Mouse (Mus musculus): Measurements from ENCODE around the gene Ppm1n. TPM values are rescaled to one million over a fixed set of nuclear protein-coding genes. Genes with fewer than 3 reads are reported as not detected.
"Not testable (repeated sequence)": the region's sequence is repeated elsewhere in the genome, so short reads cannot be mapped to it uniquely, and the experiment has no call there.

Ppm1n gene
- polyA plus RNA-seq, 1 experiment from 2014 or later = not detected

DNA sequence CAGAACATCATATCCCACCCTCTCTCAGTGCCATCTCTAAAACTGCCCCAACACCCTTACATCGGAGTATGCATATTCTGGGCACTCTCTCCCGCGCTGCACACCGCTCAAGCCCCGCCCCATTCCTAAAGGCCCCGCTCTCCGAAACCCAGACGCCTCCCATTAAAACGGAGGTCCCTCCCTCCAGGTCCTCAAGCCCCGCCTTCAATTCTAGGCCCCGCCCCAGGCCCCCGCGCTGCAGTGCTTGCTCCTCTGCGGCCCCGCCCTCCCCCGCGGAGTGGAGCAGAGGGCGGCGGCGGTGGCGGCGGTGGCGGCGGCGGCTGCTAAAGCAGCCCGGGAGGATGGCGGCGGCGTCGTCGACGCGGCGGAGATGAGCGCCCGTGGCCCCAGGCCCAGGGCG, 2.5 kb upstream of the Ppm1n start, which contains the start of gene Rtn2:
Rtn2 (plus strand) TSS at position 240 of the 400 bp plus-strand sequence.
- H3K27me3 ChIP-seq (ENCODE audit: control insufficient read depth, insufficient read depth, low read length) = peaks cover 34% of the 10 kb centered on the region
- peak within 1 kb of the TSS; percentile 55 for H3K4me3 ChIP-seq (ENCODE audit: low read depth, low read length)

DNA sequence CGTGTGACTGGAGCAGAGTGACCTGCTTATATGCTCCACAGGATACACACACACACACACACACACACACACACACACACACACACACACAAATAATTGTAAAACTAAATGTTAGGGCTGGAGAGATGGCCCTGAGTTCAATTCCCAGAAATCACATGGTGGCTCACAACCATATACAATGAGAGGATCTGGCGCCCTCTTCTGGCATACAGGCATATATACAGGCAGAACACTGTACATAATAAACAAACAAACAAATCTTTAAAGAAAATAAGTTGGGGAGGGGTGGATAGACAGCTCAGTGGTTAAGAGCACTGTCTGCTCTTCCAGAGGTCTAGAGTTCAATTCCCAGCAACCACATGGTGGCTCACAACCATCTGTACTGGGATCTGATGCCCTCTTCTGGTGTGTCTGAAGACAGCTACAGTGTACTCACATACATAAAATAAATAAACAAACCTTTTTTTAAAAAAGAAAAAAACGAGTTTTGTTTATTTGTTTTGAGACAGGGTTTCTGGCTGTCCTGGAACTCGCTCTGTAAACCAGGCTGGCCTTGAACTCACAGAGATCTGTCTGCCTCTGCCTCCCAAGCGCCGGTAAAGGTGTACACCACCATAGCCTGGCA, 1.9 kb upstream of the Ppm1n start:
- H3K36me3 ChIP-seq (ENCODE audit: control insufficient read depth, insufficient read depth, low read length); H3K4me1 ChIP-seq (ENCODE audit: control insufficient read depth, insufficient read depth, low read length); H3K9me3 ChIP-seq (ENCODE audit: control insufficient read depth, low read depth, low read length); ATAC-seq (ENCODE audit: insufficient number of reproducible peaks, insufficient read depth, low FRiP score, low read depth); H3K9ac ChIP-seq (replicated peaks; ENCODE audit: low read depth, low read length); H3K27ac ChIP-seq (ENCODE audit: low read length): not testable (repeated sequence)
- 27% methylated on average over 6 of the region's 6 CpGs for WGBS
- Histone ChIP-seq H3K4me3 (ENCODE audit: low read depth, low read length) (peak overlapping the region; percentile 55; the same call in 1 of the 2 replicates), H3K4me2 (replicated peaks; ENCODE audit: low read depth, low read length) (peak overlapping the region; percentile 100), H3K27me3 (ENCODE audit: control insufficient read depth, insufficient read depth, low read length) (peaks cover 34% of the 10 kb centered on the region)

More for the DNA sequence above, 2.5 kb upstream of the Ppm1n start, which contains the start of gene Rtn2:
- Histone ChIP-seq H3K4me2 (replicated peaks; ENCODE audit: low read depth, low read length) (peak within 1 kb of the TSS; percentile 100), H3K9me3 (ENCODE audit: control insufficient read depth, low read depth, low read length) (no peaks in the 10 kb centered on the region), H3K9ac (replicated peaks; ENCODE audit: low read depth, low read length) (no peak within 1 kb of the TSS; the same call in 1 of the 2 replicates), H3K36me3 (ENCODE audit: control insufficient read depth, insufficient read depth, low read length) (no peaks in the 10 kb centered on the region), H3K4me1 (ENCODE audit: control insufficient read depth, insufficient read depth, low read length) (peaks cover 7% of the 10 kb centered on the region; the same call in 1 of the 2 replicates), H3K27ac (ENCODE audit: low read length) (no peak within 1 kb of the TSS)
- under 1% methylated on average over 37 of the region's 37 CpGs for WGBS
- peak; percentile 86 for ATAC-seq (ENCODE audit: insufficient number of reproducible peaks, insufficient read depth, low FRiP score, low read depth)

- no peak overlapping the region for H3K9ac ChIP-seq (replicated peaks; ENCODE audit: low read depth, low read length)
- peaks cover 34% of the 10 kb centered on the region for H3K27me3 ChIP-seq (ENCODE audit: control insufficient read depth, insufficient read depth, low read length)
- H3K27ac ChIP-seq (ENCODE audit: low read length) = no peak overlapping the region
- WGBS = 4% methylated on average over 34 of the region's 34 CpGs
- H3K36me3 ChIP-seq (ENCODE audit: control insufficient read depth, insufficient read depth, low read length) = no peaks in the 10 kb centered on the region
- no peaks in the 10 kb centered on the region for H3K9me3 ChIP-seq (ENCODE audit: control insufficient read depth, low read depth, low read length)
- peak overlapping the region; percentile 15 for H3K4me3 ChIP-seq (ENCODE audit: low read depth, low read length)
- H3K4me2 ChIP-seq (replicated peaks; ENCODE audit: low read depth, low read length) = peak overlapping the region; percentile 31
- no peak for ATAC-seq (ENCODE audit: insufficient number of reproducible peaks, insufficient read depth, low FRiP score, low read depth)
- H3K4me1 ChIP-seq (ENCODE audit: control insufficient read depth, insufficient read depth, low read length) = peaks cover 7% of the 10 kb centered on the region; the same call in 1 of the 2 replicates
Observed at GRCm38 (mm10) chr7:19279052-19279451, 812 bp downstream of the Ppm1n start.

DNA sequence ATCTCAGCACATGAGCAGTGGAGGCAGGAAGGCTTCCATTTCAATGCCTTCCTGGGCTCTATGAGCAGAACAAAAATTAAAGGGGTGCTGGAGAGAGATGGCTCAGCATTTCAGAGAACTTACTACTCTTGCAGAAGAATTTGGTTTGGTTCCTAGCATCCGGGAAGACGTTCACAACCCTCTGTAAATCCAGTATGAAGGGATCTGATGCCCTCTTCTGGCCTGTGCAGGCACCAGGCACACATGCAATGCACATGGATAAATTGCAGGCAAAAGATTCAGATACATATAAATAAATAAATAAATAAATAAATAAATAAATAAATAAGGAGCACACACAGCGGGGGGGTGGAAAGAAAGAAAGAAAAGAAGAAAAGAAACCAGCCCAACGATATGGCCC, 3.6 kb downstream of the Ppm1n start:
- H3K27me3 ChIP-seq (ENCODE audit: control insufficient read depth, insufficient read depth, low read length) = peaks cover 31% of the 10 kb centered on the region
- no peak for ATAC-seq (ENCODE audit: insufficient number of reproducible peaks, insufficient read depth, low FRiP score, low read depth)

DNA sequence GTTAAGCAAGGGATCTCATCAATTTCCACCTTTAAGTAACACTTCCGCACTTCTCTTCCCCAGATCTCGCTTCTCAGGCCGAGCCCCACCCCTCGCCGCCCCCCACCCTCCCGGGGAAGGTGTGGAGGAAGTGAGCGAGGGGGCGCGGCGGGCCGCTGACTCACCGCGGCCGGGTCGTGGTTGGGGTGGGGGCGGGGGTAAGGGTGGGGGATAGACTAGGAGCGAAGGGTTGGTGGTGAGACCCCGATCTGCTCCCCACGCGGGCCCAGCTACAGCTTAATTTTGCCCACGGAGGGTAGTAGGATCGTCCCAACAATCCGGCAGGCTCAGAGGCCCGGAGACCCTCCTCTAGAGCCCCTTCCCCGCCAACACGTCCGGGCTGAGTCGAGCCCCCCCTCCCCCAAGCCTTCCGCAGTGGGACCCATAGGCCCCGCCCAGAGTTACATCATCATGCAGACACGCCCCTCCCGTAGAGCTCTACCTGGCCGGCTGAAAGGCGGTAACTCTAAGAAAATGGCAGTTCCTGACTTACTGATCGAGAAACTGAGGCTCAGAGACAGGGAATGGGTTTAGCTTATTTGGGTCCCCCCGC, 7.6 kb downstream of the Ppm1n start:
- H3K36me3 ChIP-seq (ENCODE audit: control insufficient read depth, insufficient read depth, low read length) = peaks cover 8% of the 10 kb centered on the region; the same call in 1 of the 2 replicates

More for the DNA sequence above, 3.6 kb downstream of the Ppm1n start:
- Histone ChIP-seq H3K4me3 (ENCODE audit: low read depth, low read length) (no peak overlapping the region), H3K9me3 (ENCODE audit: control insufficient read depth, low read depth, low read length) (no peaks in the 10 kb centered on the region), H3K4me2 (replicated peaks; ENCODE audit: low read depth, low read length) (no peak overlapping the region), H3K4me1 (ENCODE audit: control insufficient read depth, insufficient read depth, low read length) (no peaks in the 10 kb centered on the region), H3K9ac (replicated peaks; ENCODE audit: low read depth, low read length) (no peak overlapping the region), H3K27ac (ENCODE audit: low read length) (no peak overlapping the region), H3K36me3 (ENCODE audit: control insufficient read depth, insufficient read depth, low read length) (no peaks in the 10 kb centered on the region)
- 54% methylated on average over 4 of the region's 4 CpGs for WGBS

GRCm38 (mm10) chr7:19271238-19272172, 8.4 kb downstream of the Ppm1n start, which contains the start of gene Vasp:
Gene Vasp (minus strand): TSS chr7:19271817.
- Histone ChIP-seq H3K36me3 (ENCODE audit: control insufficient read depth, insufficient read depth, low read length) (peaks cover 8% of the 10 kb centered on the region; the same call in 1 of the 2 replicates), H3K9ac (replicated peaks; ENCODE audit: low read depth, low read length) (peak within 1 kb of the TSS; percentile 91), H3K9me3 (ENCODE audit: control insufficient read depth, low read depth, low read length) (no peaks in the 10 kb centered on the region), H3K4me3 (ENCODE audit: low read depth, low read length) (peak within 1 kb of the TSS; percentile 92), H3K27ac (ENCODE audit: low read length) (peak within 1 kb of the TSS; percentile 98), H3K27me3 (ENCODE audit: control insufficient read depth, insufficient read depth, low read length) (no peaks in the 10 kb centered on the region), H3K4me2 (replicated peaks; ENCODE audit: low read depth, low read length) (peak within 1 kb of the TSS; percentile 98), H3K4me1 (ENCODE audit: control insufficient read depth, insufficient read depth, low read length) (peaks cover 11% of the 10 kb centered on the region; the same call in 1 of the 2 replicates)
- under 1% methylated on average over 62 of the region's 62 CpGs for WGBS
- ATAC-seq (ENCODE audit: insufficient number of reproducible peaks, insufficient read depth, low FRiP score, low read depth) = peak; percentile 73

More for the DNA sequence above, 7.6 kb downstream of the Ppm1n start:
- H3K4me1 ChIP-seq (ENCODE audit: control insufficient read depth, insufficient read depth, low read length) = peaks cover 11% of the 10 kb centered on the region; the same call in 1 of the 2 replicates
- H3K4me3 ChIP-seq (ENCODE audit: low read depth, low read length) = peak overlapping the region; percentile 92
- H3K9me3 ChIP-seq (ENCODE audit: control insufficient read depth, low read depth, low read length) = no peaks in the 10 kb centered on the region
- H3K9ac ChIP-seq (replicated peaks; ENCODE audit: low read depth, low read length) = peak overlapping the region; percentile 91
- no peaks in the 10 kb centered on the region for H3K27me3 ChIP-seq (ENCODE audit: control insufficient read depth, insufficient read depth, low read length)
- H3K27ac ChIP-seq (ENCODE audit: low read length) = peak overlapping the region; percentile 98
- peak; percentile 73 for ATAC-seq (ENCODE audit: insufficient number of reproducible peaks, insufficient read depth, low FRiP score, low read depth)
- WGBS = 1% methylated on average over 36 of the region's 36 CpGs
- H3K4me2 ChIP-seq (replicated peaks; ENCODE audit: low read depth, low read length) = peak overlapping the region; percentile 98

GRCm38 (mm10) chr7:19270509-19271237, 9.2 kb downstream of the Ppm1n start:
- Histone ChIP-seq H3K27me3 (ENCODE audit: control insufficient read depth, insufficient read depth, low read length) (no peaks in the 10 kb centered on the region), H3K27ac (ENCODE audit: low read length) (peak overlapping the region; percentile 98), H3K9me3 (ENCODE audit: control insufficient read depth, low read depth, low read length) (no peaks in the 10 kb centered on the region), H3K36me3 (ENCODE audit: control insufficient read depth, insufficient read depth, low read length) (peaks cover 13% of the 10 kb centered on the region), H3K4me2 (replicated peaks; ENCODE audit: low read depth, low read length) (peak overlapping the region; percentile 98), H3K9ac (replicated peaks; ENCODE audit: low read depth, low read length) (peak overlapping the region; percentile 91), H3K4me1 (ENCODE audit: control insufficient read depth, insufficient read depth, low read length) (peaks cover 19% of the 10 kb centered on the region; the same call in 1 of the 2 replicates), H3K4me3 (ENCODE audit: low read depth, low read length) (peak overlapping the region; percentile 92)
- WGBS = under 1% methylated on average over 17 of the region's 21 CpGs
- ATAC-seq (ENCODE audit: insufficient number of reproducible peaks, insufficient read depth, low FRiP score, low read depth) = no peak

Data from stomach, embryonic 14.5 days (tissue).